Mouse (Mus musculus): ENCODE results near the gene Wdr45b.
"Not testable (repeated sequence)": the region's sequence is repeated elsewhere in the genome, so short reads cannot be mapped to it uniquely, and the experiment has no call there.

Wdr45b gene

GRCm38 (mm10) chr11:121354091-121354707, at the start of gene Wdr45b:
Wdr45b (minus strand) TSS chr11:121354445.
- peak; percentile 96 to 98 for DNase-seq (ENCODE audit: low spot score in 2 of 2)

- DNase-seq (ENCODE audit: low spot score in 2 of 2), result no peak
Observed at GRCm38 (mm10) chr11:121392405-121392804, 38.2 kb upstream of the Wdr45b start.

GRCm38 (mm10) chr11:121390793-121391192, 36.5 kb upstream of the Wdr45b start:
- no peak for DNase-seq (ENCODE audit: low spot score in 2 of 2)

DNA sequence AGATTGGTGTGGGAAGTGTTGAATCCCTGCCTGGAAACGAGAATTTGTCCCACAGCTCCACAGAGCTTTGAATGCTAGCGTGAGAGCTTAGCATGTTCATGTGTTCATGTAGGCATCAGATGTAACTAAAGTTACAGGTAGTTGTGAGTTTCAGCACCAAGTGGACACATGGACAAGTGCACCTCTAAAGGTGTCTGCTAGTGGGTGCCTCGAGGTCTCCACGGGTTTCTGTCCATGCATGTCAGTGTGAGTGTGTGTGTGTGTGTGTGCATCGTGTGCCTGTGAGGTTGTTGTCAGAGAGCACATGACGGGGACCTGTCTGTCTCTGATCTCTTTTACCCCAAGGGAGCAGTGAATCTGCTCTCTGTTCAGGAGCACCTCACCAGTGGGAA, 34.3 kb upstream of the Wdr45b start:
- DNase-seq (ENCODE audit: low spot score in 2 of 2), result no peak

DNA sequence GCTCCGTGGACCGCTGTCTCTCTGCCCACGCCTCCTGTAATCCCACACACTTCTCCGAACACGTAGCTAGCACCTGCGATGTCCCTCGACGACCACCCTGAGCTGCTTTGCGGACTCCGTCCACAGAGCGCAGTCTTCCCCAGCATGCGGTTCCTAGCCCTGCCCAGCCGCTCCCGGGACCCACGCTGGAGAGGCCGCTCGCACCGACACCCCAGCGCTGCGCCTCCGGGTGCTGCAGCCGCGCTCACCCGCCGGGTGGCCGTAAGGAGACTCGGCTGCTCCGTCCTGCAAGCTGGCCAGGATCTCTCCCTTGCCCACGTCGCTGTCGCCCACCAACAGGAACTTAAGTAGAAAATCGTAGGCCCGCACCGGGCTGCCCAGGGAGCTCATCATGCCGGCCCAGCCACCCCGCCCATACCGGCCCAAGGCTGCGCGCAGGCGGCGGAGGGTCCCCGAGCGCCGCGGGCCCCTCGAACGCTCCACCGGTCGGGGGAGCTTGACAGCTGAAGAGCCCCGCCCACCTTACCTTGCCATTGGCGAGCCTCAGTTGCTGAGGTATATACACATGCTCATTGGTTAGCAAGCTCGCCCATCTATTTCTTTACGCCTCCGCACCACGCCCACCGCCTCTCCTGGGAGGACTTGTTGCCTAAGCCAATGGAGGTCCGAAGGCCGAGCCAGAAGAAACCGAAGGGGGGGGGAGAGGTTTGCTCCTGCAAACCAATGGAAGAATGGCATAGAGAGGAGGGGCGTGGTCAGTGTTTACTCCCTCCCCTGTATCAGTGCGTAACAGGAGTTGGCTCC, 33.7 kb upstream of the Wdr45b start, which contains the start of gene Rab40b:
Gene Rab40b (minus strand): TSS at position 502 of the 804 bp plus-strand sequence.
- peak; percentile 92 to 96 for DNase-seq (ENCODE audit: low spot score in 2 of 2)

- DNase-seq (ENCODE audit: low spot score in 2 of 2), result no peak
Observed at GRCm38 (mm10) chr11:121380294-121380693, 26.0 kb upstream of the Wdr45b start.

DNA sequence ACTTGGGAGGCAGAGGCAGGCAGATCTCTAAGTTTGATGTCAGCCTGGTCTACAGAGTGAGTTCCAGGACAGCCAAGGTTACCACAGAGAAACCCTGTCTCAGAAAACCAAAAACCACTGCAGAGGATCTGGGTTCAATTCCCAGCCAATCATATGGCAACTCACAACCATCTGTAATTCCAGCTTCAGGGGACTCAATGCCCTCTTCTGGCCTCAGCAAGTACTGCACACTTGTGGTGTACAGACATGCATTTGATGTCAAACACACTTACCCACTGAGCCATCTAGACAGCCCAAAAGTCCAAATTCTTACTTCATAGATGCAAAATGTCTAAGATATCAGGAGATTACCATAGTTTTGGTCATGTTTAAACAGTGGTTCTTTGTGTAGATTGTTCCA, 24.4 kb upstream of the Wdr45b start:
- DNase-seq (ENCODE audit: low spot score in 2 of 2), result no peak

- DNase-seq (ENCODE audit: low spot score in 2 of 2), result no peak
Observed at GRCm38 (mm10) chr11:121373305-121373704, 19.1 kb upstream of the Wdr45b start.

DNA sequence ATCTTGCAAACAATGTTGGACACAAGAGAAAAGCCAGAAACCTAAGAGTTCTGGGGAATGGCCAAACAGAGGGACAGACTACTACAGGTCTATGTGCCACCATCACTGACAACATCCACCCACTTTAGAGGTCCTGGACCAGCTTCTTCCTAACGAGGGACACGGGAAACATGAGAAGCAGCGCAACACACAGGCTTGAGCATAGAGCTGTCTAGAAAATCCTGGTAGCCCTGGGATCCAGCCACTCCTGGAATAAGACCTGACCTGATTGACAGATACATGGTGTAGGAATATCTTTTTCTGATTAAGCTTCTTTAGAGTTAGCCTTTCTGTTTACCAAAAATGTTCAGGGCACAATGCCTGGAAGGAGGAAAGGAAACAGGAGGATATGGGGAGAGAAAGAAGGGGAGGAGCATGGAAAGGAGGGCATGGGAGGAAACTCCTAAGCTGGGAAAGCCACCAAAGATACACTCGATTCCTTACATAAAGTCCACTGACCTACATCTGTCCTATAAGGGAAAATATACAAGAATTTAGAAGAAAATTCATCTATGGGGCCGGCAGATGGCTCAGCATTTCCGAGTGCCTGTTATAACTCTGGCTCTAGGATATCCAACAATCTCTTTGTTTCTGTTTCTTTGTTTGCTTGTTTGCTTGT, 16.2 kb upstream of the Wdr45b start:
- DNase-seq (ENCODE audit: low spot score in 2 of 2), result no peak

- peak in 1 of 2 experiments; percentile 33 for DNase-seq (ENCODE audit: low spot score in 2 of 2)
Observed at GRCm38 (mm10) chr11:121369622-121370021, 15.4 kb upstream of the Wdr45b start.

GRCm38 (mm10) chr11:121368731-121369130, 14.5 kb upstream of the Wdr45b start:
- DNase-seq (ENCODE audit: low spot score in 2 of 2), result no peak

DNA sequence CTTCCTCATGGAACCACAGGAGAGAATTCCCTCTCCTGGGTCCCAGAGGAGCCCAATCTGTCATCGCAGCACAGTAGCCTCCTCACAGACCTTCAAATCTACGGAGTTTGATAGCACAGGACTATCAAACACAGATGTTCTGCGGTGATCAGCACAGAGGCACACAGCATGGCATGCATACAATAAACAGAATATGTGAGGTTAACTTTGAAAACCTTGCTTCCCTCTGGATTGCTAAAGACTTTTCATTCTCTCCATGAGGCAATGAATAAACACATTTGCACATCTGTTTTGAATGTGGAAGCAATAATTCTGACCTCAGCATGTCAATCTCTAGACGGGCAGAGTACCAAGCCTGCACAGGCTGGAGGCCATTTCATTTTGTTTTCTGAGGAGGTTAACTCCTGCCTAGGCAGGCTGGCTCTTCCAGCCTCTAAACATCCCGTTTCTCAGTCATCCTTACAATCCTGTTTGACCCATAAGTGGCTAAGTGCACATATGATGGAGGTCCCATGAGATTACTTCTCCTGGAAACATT, 13.0 kb upstream of the Wdr45b start:
- no peak for DNase-seq (ENCODE audit: low spot score in 2 of 2)

- DNase-seq (ENCODE audit: low spot score in 2 of 2), result no peak
Observed at GRCm38 (mm10) chr11:121362212-121362611, 8.0 kb upstream of the Wdr45b start.

DNA sequence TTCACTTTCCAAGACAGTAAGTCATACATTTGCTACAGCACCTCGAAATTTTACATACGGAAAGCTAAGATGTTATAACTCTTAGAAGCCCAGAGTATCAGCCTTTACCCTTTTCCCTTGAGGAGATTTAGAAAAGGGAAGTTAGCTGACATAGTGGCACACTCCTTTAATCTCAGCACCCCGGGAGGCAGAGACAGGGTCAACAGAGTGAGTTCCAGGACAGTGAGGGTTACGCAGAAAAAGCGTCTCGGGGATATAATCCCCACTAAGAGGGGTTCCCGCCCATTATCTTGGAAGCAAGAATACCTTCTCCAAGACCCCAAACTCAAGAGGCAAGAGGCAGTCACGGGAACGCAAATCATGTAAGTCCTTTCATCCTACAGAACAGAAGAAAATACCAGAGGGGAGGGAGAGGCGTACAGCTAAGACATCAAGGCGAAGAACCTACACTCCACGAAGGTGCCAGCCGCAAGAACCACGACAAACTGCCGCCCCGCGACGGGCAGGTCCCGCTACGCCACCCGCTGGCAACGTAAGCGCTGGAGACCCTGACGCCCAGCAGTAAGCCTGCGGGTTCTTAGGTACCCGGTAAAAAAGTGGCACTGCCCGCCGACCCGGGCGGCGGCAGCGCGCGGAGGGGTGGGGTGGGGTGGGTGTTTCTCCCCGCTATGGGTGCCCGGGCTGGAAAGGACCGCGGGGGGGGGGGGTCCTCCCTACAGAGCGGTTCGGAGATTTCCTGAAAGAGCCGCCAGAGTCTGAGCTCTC, 737 bp downstream of the Wdr45b start:
- DNase-seq (ENCODE audit: low spot score in 2 of 2), result peak in 1 of 2 experiments; percentile 32

- DNase-seq (ENCODE audit: low spot score in 2 of 2), result not testable (repeated sequence)
Observed at GRCm38 (mm10) chr11:121348727-121349126, 5.5 kb downstream of the Wdr45b start.

GRCm38 (mm10) chr11:121348166-121348565, 6.1 kb downstream of the Wdr45b start:
- DNase-seq (ENCODE audit: low spot score in 2 of 2), result no peak

DNA sequence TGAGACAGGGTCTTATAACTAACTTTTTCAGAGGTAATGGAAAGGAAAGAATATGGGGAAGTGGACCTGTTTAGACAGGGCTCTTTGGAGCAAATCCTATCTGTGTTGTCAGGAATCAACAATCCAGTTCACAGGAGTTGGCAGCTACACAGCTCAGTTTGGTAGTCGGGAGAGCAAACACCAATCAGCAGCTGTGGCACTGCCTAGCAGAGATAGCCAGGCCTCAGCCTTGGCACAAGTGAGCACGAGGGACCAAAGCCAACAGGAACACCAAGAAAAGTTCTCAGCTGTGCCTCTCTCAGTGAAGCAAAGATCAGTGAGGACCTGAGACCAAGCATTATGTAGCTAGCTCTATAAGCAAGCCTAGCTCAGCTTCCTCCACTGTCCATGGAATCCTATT, 7.2 kb downstream of the Wdr45b start:
- no peak for DNase-seq (ENCODE audit: low spot score in 2 of 2)

DNA sequence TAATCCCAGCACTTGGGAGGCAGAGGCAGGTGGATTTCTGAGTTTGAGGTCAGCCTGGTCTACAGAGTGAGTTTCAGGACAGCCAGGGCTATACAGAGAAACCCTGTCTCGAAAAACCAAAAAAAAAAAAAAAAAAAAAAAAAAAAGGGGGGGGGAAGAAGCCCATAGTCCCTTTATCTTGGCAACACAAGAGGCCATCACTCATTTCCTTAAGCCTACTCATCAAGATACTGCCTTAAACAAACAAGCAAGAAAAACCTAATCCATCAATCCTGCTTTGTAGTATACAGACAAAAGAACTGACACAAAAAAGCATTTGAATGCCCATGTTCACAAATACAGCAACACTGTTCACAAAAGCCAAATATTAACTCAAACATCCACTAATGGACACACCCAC, 11.8 kb downstream of the Wdr45b start:
- DNase-seq (ENCODE audit: low spot score in 2 of 2), result not testable (repeated sequence)

GRCm38 (mm10) chr11:121340287-121340686, 14.0 kb downstream of the Wdr45b start:
- no peak for DNase-seq (ENCODE audit: low spot score in 2 of 2)

DNA sequence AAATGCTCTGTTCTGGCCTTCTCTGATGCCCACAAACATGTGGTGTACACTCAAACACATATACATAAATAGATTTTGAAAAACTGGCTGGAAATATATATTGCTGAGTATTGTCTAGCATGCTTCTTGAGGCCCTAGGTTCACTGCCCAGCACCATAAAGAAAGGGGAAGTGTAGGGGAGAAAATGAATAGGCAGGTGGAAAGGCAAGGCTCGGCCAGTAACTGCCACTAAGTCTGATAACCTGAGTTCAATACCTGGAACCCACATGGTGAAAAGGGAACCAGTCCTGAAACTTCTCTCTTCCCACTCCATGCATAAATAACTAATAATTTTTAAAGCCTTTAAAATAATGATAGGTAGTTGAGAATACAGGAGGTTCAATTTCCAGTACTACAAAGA, 14.6 kb downstream of the Wdr45b start:
- DNase-seq (ENCODE audit: low spot score in 2 of 2), result no peak

- no peak for DNase-seq (ENCODE audit: low spot score in 2 of 2)
Observed at GRCm38 (mm10) chr11:121331641-121332040, 22.6 kb downstream of the Wdr45b start.

DNA sequence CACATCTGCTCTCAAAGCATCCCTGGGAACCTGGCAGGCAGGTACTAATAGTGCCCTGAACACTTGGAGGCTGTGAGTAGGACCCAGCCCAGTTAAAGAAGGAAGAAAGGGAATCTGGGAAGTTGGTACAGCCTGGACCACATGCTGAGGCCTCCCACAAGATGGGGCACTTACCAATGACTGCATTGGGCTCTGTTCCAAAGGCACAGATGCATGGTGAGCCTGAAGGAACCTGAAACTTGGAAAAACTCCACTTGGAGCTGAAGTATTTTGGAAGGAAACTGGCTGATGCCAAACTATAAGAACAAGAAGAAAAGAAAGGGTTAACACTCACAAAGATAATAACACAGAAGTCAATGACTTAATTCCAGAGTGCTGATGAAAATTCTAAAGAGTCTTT, 25.6 kb downstream of the Wdr45b start:
- DNase-seq (ENCODE audit: low spot score in 2 of 2), result no peak

All from frontal cortex, postnatal 14 days (tissue).